Mouse (Mus musculus): Measurements from ENCODE around the gene Itga2. TPM values are rescaled to one million over a fixed set of nuclear protein-coding genes. Genes with fewer than 3 reads are reported as not detected.

Gene Itga2
- total and polyA plus RNA-seq, 3 experiments = not detected

GRCm38 (mm10) chr13:114832761-114833160, 99.1 kb downstream of the Itga2 start (continued):
- no peak for TF ChIP-seq PAX5 (IDR thresholded peaks at IDR 0.05; ENCODE audit: low read length)
- peak; percentile 64 for TF ChIP-seq BHLHE40 (IDR thresholded peaks at IDR 0.05; ENCODE audit: low read depth, low read length)
- TF ChIP-seq ZNF384 (IDR thresholded peaks at IDR 0.05; ENCODE audit: low read depth, low read length) = no peak
- no peak for TF ChIP-seq MYC (IDR thresholded peaks at IDR 0.05; ENCODE audit: low read depth, low read length)
- TF ChIP-seq GABPA (IDR thresholded peaks at IDR 0.05; ENCODE audit: insufficient replicate concordance, low read depth, low read length) = no peak
- no peak for TF ChIP-seq JUN (IDR thresholded peaks at IDR 0.05; ENCODE audit: insufficient read depth, low read depth, low read length)
- TF ChIP-seq IRF4 (IDR thresholded peaks at IDR 0.05; ENCODE audit: low read depth, low read length) = peak; percentile 71; the same call in 1 of the 2 replicates
- TF ChIP-seq CHD1 (IDR thresholded peaks at IDR 0.05; ENCODE audit: low read depth, low read length) = no peak
- peak; percentile 6; the same call in 1 of the 2 replicates for TF ChIP-seq SMC3 (IDR thresholded peaks at IDR 0.05; ENCODE audit: low read depth, low read length)
- peak; percentile 77 for TF ChIP-seq EP300 (IDR thresholded peaks at IDR 0.05; ENCODE audit: low read length)
- TF ChIP-seq POLR2AphosphoS2 (IDR thresholded peaks at IDR 0.05; ENCODE audit: low read depth, low read length) = no peak
- TF ChIP-seq ELF1 (IDR thresholded peaks at IDR 0.05; ENCODE audit: low read depth, low read length) = no peak
- TF ChIP-seq CHD2 (IDR thresholded peaks at IDR 0.05; ENCODE audit: low read length) = peak; percentile 55; the same call in 1 of the 2 replicates
- no peak for TF ChIP-seq ZMIZ1 (IDR thresholded peaks at IDR 0.05; ENCODE audit: low read depth, low read length)
- TF ChIP-seq MAX (IDR thresholded peaks at IDR 0.05; ENCODE audit: low read length) = no peak
- no peak for TF ChIP-seq ZKSCAN1 (IDR thresholded peaks at IDR 0.05; ENCODE audit: borderline replicate concordance, low read depth, low read length)

- no peaks in the 10 kb centered on the region for H3K9me3 ChIP-seq (replicated peaks; ENCODE audit: low read length)
- dilution Hi-C loops (cut with MboI; ENCODE audit: extremely low pct_ligation_motif_present, extremely low pct_unique_long_range_greater_than_20kb, low sequenced_read_pairs) = no loop called here
- H3K79me2 ChIP-seq (replicated peaks; ENCODE audit: control insufficient read depth, extremely low read depth, insufficient read depth, poor library complexity, severe bottlenecking) = no peaks in the 10 kb centered on the region
- H3K36me3 ChIP-seq (replicated peaks in 1 of 2; ENCODE audit: control insufficient read depth in 1 of 2, insufficient read depth in 1 of 2, low read length in 1 of 2) = peaks cover 23 to 43% of the 10 kb centered on the region in 2 experiments
- no peak overlapping the region for H3K4me2 ChIP-seq (ENCODE audit: insufficient read depth, low read depth, poor library complexity, severe bottlenecking)
- no peaks in the 10 kb centered on the region for H3K27me3 ChIP-seq (replicated peaks)
- H3K4me3 ChIP-seq (replicated peaks in 1 of 3; ENCODE audit: low read depth in 2 of 3, low read length in 2 of 3, poor library complexity in 1 of 3) = no peak overlapping the region
- peaks cover 13 to 28% of the 10 kb centered on the region in 2 experiments for H3K4me1 ChIP-seq (ENCODE audit: control insufficient read depth in 1 of 2, insufficient read depth in 2 of 2)
- DNase-seq (ENCODE audit: extremely low read depth) = peak; percentile 61
- TF ChIP-seq JUND (conservative IDR thresholded peaks at IDR 0.05; ENCODE audit: low read depth, low read length) (peak; percentile 53; the same call in 1 of the 2 replicates), RAD21 (IDR thresholded peaks at IDR 0.05; ENCODE audit: low read depth, low read length) (peak; percentile 87), CHD2 (IDR thresholded peaks at IDR 0.05; ENCODE audit: low read length) (no peak), ZC3H11A (IDR thresholded peaks at IDR 0.05; ENCODE audit: low read depth, low read length) (peak; percentile 64), SMC3 (IDR thresholded peaks at IDR 0.05; ENCODE audit: low read depth, low read length) (peak; percentile 85), CTCF (conservative IDR thresholded peaks at IDR 0.05 in 1 of 2, IDR thresholded peaks at IDR 0.05 in 1 of 2; ENCODE audit: low read depth in 2 of 2, low read length in 2 of 2) (peak; percentile 59 to 85), MEF2A (IDR thresholded peaks at IDR 0.05; ENCODE audit: borderline replicate concordance, low read depth, low read length) (no peak)
- in situ Hi-C loops (cut with MboI; ENCODE audit: low pct_ligation_motif_present, low pct_unique_long_range_greater_than_20kb, low sequenced_read_pairs) = no loop called here
- H3K9ac ChIP-seq (ENCODE audit: insufficient read depth, low read depth) = no peak overlapping the region
- H3K27ac ChIP-seq (ENCODE audit: insufficient read depth, low read depth) = no peak overlapping the region
These were observed 100.5 kb downstream of the Itga2 start for GRCm38 (mm10) chr13:114831367-114831833.
